Mouse (Mus musculus) CH12.LX (cell line): ENCODE data around the gene Togaram1.

ENCODE experiments used
- CHD2 ChIP-seq: IDR thresholded peaks from 2 replicates; pipeline ENCODE4 v1.6.1; 2011; ENCODE audit warnings: low read length, improper control_type of control experiment
- CTCF ChIP-seq, 2 experiments: IDR thresholded peaks in 1 of 2; conservative IDR thresholded peaks in 1 of 2; 2 replicates each; pipeline ENCODE4 v1.5.1; 2011 to 2012; ENCODE audit warnings: low read depth in 2 of 2, low read length in 2 of 2, improper control_type of control experiment in 1 of 2, inconsistent platforms in 1 of 2, mild to moderate bottlenecking in 1 of 2, moderate library complexity in 1 of 2
- GABPA ChIP-seq: IDR thresholded peaks from 2 replicates; pipeline ENCODE4 v1.6.1; 2012; ENCODE audit warnings: low read depth, low read length, improper control_type of control experiment, inconsistent platforms; ENCODE audit not compliant: insufficient replicate concordance
- IRF4 ChIP-seq: IDR thresholded peaks from 2 replicates; pipeline ENCODE4 v1.6.1; 2014; ENCODE audit warnings: low read depth, mild to moderate bottlenecking, inconsistent platforms, low read length, improper control_type of control experiment
- MAFK ChIP-seq: IDR thresholded peaks from 2 replicates; pipeline ENCODE4 v1.6.1; 2011; ENCODE audit warnings: low read length, improper control_type of control experiment; ENCODE audit not compliant: insufficient replicate concordance
- MEF2A ChIP-seq: IDR thresholded peaks from 2 replicates; pipeline ENCODE4 v1.6.1; 2014; ENCODE audit warnings: low read depth, mild to moderate bottlenecking, inconsistent platforms, low read length, improper control_type of control experiment, borderline replicate concordance
- MYC ChIP-seq: IDR thresholded peaks from 2 replicates; pipeline ENCODE4 v1.6.1; 2011; ENCODE audit warnings: low read depth, mild to moderate bottlenecking, improper control_type of control experiment, low read length
- NRF1 ChIP-seq: IDR thresholded peaks from 2 replicates; pipeline ENCODE4 v1.6.1; 2014; ENCODE audit warnings: low read depth, mild to moderate bottlenecking, inconsistent platforms, low read length, improper control_type of control experiment, moderate library complexity
- POLR2A ChIP-seq: IDR thresholded peaks from 2 replicates; pipeline ENCODE4 v1.6.1; 2011; ENCODE audit warnings: low read depth, mild to moderate bottlenecking, improper control_type of control experiment, low read length
- RAD21 ChIP-seq: IDR thresholded peaks from 2 replicates; pipeline ENCODE4 v1.6.1; 2011; ENCODE audit warnings: low read depth, mild to moderate bottlenecking, low read length, improper control_type of control experiment, moderate library complexity
- UBTF ChIP-seq: IDR thresholded peaks from 2 replicates; pipeline ENCODE4 v1.6.1; 2012; ENCODE audit warnings: low read depth, mild to moderate bottlenecking, inconsistent platforms, low read length, improper control_type of control experiment, moderate library complexity
- USF1 ChIP-seq: IDR thresholded peaks from 2 replicates; pipeline ENCODE4 v1.6.1; 2014; ENCODE audit warnings: low read depth, mild to moderate bottlenecking, inconsistent platforms, low read length, improper control_type of control experiment
- ZKSCAN1 ChIP-seq: IDR thresholded peaks from 2 replicates; pipeline ENCODE4 v1.6.1; 2012; ENCODE audit warnings: low read depth, inconsistent platforms, low read length, improper control_type of control experiment, borderline replicate concordance
- ZNF384 ChIP-seq: IDR thresholded peaks from 2 replicates; pipeline ENCODE4 v1.6.1; 2012; ENCODE audit warnings: low read depth, low read length, improper control_type of control experiment, inconsistent platforms

- TF ChIP-seq MAFK, result no peak
- no peak for TF ChIP-seq CTCF (conservative IDR thresholded peaks at IDR 0.05 in 1 of 2, IDR thresholded peaks at IDR 0.05 in 1 of 2; ENCODE audit: low read depth in 2 of 2, low read length in 2 of 2)
- no peak for TF ChIP-seq UBTF
- TF ChIP-seq ZKSCAN1, result no peak
- TF ChIP-seq NRF1, result no peak
- no peak for TF ChIP-seq POLR2A
- TF ChIP-seq IRF4, result no peak
- no peak for TF ChIP-seq RAD21
- no peak for TF ChIP-seq MYC
- TF ChIP-seq USF1, result no peak
- TF ChIP-seq CHD2, result no peak
- TF ChIP-seq ZNF384, result no peak
- TF ChIP-seq MEF2A, result no peak
- no peak for TF ChIP-seq GABPA
Measured at GRCm38 (mm10) chr12:64975558-64975957, 10.0 kb downstream of the Togaram1 start.
